Mouse (Mus musculus): ENCODE measurements around the gene Ttc37. TPM values are rescaled to one million over a fixed set of nuclear protein-coding genes. Genes with fewer than 3 reads are reported as not detected.
A peak's percentile ranks its signal among the peaks of the same experiment; 100 is the strongest.

Ttc37 gene
- polyA plus RNA-seq, 1 experiment from 2014 or later = 17.1 TPM

DNA sequence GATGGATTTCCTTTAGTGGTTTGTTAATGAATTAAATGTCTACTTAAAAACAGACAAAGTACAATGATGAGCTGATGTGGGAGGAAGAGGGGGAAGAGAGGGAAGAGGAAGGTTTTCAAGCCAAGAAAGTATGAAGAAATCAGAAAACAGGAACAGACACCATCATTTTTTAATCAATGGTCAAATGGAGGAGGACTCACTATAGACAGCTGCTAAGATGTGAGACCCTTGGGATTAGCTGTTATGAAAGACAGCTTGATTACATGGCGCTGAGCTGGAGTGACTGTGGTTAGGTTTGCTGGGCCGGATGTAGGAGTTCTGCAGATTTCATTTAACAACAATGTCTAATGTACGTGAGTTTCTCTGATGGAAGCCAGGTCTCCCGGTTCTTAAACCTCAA, 35.0 kb upstream of the Ttc37 start:
- ATAC-seq (ENCODE audit: insufficient read depth, low FRiP score, low TSS enrichment) = no peak
- 90% methylated on average over 4 of the region's 4 CpGs for WGBS
- Histone ChIP-seq H3K9me3 (ENCODE audit: control insufficient read depth, low read length) (no peaks in the 10 kb centered on the region), H3K4me1 (ENCODE audit: control insufficient read depth, insufficient read depth, low read length) (no peaks in the 10 kb centered on the region), H3K9ac (ENCODE audit: low read length) (no peak overlapping the region), H3K4me2 (ENCODE audit: low read depth) (no peak overlapping the region), H3K27me3 (ENCODE audit: control insufficient read depth, insufficient read depth, low read length) (no peaks in the 10 kb centered on the region), H3K4me3 (ENCODE audit: low read depth, low read length) (no peak overlapping the region), H3K36me3 (ENCODE audit: control insufficient read depth, insufficient read depth, low read length) (no peaks in the 10 kb centered on the region), H3K27ac (ENCODE audit: low read depth, low read length) (no peak overlapping the region)
- no peak for DNase-seq (ENCODE audit: low spot score)

GRCm38 (mm10) chr13:76064363-76064945, 34.1 kb upstream of the Ttc37 start:
- no peak overlapping the region for H3K9ac ChIP-seq (ENCODE audit: low read length)
- DNase-seq (ENCODE audit: low spot score) = no peak
- no peak overlapping the region for H3K4me3 ChIP-seq (ENCODE audit: low read depth, low read length)
- H3K4me2 ChIP-seq (ENCODE audit: low read depth) = no peak overlapping the region
- no peaks in the 10 kb centered on the region for H3K9me3 ChIP-seq (ENCODE audit: control insufficient read depth, low read length)
- H3K27me3 ChIP-seq (ENCODE audit: control insufficient read depth, insufficient read depth, low read length) = no peaks in the 10 kb centered on the region
- 81% methylated on average over 13 of the region's 13 CpGs for WGBS
- H3K27ac ChIP-seq (ENCODE audit: low read depth, low read length) = no peak overlapping the region
- no peak; the same call in 1 of the 2 replicates for ATAC-seq (ENCODE audit: insufficient read depth, low FRiP score, low TSS enrichment)
- no peaks in the 10 kb centered on the region for H3K4me1 ChIP-seq (ENCODE audit: control insufficient read depth, insufficient read depth, low read length)
- H3K36me3 ChIP-seq (ENCODE audit: control insufficient read depth, insufficient read depth, low read length) = no peaks in the 10 kb centered on the region

GRCm38 (mm10) chr13:76074323-76074722, 24.2 kb upstream of the Ttc37 start:
- Histone ChIP-seq H3K9me3 (ENCODE audit: control insufficient read depth, low read length) (no peaks in the 10 kb centered on the region), H3K4me3 (ENCODE audit: low read depth, low read length) (no peak overlapping the region), H3K27ac (ENCODE audit: low read depth, low read length) (no peak overlapping the region), H3K36me3 (ENCODE audit: control insufficient read depth, insufficient read depth, low read length) (no peaks in the 10 kb centered on the region), H3K9ac (ENCODE audit: low read length) (no peak overlapping the region), H3K4me1 (ENCODE audit: control insufficient read depth, insufficient read depth, low read length) (no peaks in the 10 kb centered on the region), H3K27me3 (ENCODE audit: control insufficient read depth, insufficient read depth, low read length) (no peaks in the 10 kb centered on the region), H3K4me2 (ENCODE audit: low read depth) (no peak overlapping the region)
- no peak for ATAC-seq (ENCODE audit: insufficient read depth, low FRiP score, low TSS enrichment)
- 91% methylated on average over 1 of the region's 1 CpGs for WGBS
- DNase-seq (ENCODE audit: low spot score) = no peak

DNA sequence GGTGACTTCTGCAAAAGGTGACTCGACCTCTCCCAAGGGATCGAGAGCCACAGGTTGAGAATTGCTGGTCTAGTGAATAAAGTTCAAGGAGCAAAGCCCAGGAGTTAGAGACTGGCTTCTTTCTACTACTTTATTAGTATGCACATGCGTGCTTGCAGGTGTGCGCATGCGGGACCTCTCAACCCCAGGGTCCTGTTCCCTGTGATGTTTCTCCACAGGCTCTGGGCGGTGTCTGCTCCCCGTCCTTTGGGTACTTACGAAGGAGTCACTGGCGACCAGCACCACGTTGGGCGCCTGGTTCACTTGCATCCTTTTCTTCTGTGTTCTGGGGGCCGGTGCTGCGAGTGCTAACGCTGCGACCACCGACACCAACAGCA, 430 bp upstream of the Ttc37 start:
- 5% methylated on average over 16 of the region's 16 CpGs for WGBS
- H3K4me3 ChIP-seq (ENCODE audit: low read depth, low read length) = peak overlapping the region; percentile 66
- no peaks in the 10 kb centered on the region for H3K4me1 ChIP-seq (ENCODE audit: control insufficient read depth, insufficient read depth, low read length)
- H3K9me3 ChIP-seq (ENCODE audit: control insufficient read depth, low read length) = no peaks in the 10 kb centered on the region
- no peak overlapping the region for H3K27ac ChIP-seq (ENCODE audit: low read depth, low read length)
- H3K4me2 ChIP-seq (ENCODE audit: low read depth) = peak overlapping the region; percentile 48
- peak; percentile 77 for ATAC-seq (ENCODE audit: insufficient read depth, low FRiP score, low TSS enrichment)
- H3K36me3 ChIP-seq (ENCODE audit: control insufficient read depth, insufficient read depth, low read length) = no peaks in the 10 kb centered on the region
- no peak for DNase-seq (ENCODE audit: low spot score)
- H3K27me3 ChIP-seq (ENCODE audit: control insufficient read depth, insufficient read depth, low read length) = no peaks in the 10 kb centered on the region
- H3K9ac ChIP-seq (ENCODE audit: low read length) = peak overlapping the region; percentile 61

DNA sequence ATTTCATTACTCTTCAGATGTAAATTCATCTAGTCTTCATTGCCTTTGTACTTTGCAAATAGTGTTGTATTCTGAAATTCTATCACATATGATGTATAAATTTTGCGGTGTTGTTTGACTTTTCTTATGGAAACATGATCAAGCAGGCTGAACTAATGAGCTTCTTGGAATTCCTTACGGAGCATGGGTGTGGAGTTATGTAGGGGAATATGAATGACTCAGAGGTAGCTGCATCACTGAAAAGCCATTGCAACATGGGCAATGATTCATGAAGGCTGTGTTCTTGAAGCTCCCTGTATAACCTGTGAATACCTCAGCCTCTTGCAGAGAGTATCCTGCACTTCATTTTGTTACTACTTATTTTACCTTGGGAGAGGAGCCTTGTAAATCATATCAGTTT, 3.5 kb downstream of the Ttc37 start:
- no peaks in the 10 kb centered on the region for H3K36me3 ChIP-seq (ENCODE audit: control insufficient read depth, insufficient read depth, low read length)
- no peak overlapping the region for H3K27ac ChIP-seq (ENCODE audit: low read depth, low read length)
- H3K9ac ChIP-seq (ENCODE audit: low read length) = no peak overlapping the region
- H3K4me1 ChIP-seq (ENCODE audit: control insufficient read depth, insufficient read depth, low read length) = no peaks in the 10 kb centered on the region
- H3K9me3 ChIP-seq (ENCODE audit: control insufficient read depth, low read length) = no peaks in the 10 kb centered on the region
- no peak for ATAC-seq (ENCODE audit: insufficient read depth, low FRiP score, low TSS enrichment)
- H3K4me3 ChIP-seq (ENCODE audit: low read depth, low read length) = no peak overlapping the region
- no peak for DNase-seq (ENCODE audit: low spot score)
- no peak overlapping the region for H3K4me2 ChIP-seq (ENCODE audit: low read depth)
- H3K27me3 ChIP-seq (ENCODE audit: control insufficient read depth, insufficient read depth, low read length) = no peaks in the 10 kb centered on the region
- 96% methylated on average over 2 of the region's 2 CpGs for WGBS

DNA sequence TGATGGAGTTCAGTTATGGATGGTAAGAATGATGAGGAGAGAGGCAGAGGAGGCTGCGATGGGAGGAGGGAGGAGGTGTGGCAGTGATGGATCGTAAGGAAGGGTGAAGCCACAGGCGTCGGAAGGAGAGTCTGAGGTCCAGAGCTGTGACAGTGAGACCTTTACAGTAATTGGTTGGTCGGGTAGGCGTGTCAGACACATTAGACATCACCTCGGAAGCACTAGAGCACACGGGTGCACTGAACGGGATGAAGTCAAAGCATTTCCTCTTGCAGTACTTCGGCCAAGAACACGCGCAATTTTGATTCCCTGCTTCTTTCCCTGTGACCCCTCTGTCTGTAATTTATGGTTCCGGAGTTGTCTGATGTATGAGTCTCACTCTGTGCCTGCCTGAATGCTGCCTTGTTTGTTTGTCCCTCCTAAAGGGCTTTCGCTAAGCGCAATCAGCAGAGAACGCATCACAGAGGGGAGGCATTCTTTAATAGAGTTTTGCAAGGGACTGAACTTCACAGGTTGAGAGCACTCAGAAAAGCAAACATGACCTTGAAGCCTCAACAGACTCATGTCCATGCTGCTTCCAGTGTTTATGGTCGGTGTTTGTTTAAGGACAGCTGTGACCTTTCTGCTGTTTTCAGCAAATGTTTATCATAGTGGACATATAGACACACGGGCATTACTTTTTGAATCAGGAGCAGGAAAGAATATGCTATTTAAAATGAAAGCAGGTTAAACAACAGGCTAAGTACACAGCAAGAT, 10.7 kb downstream of the Ttc37 start:
- ATAC-seq (ENCODE audit: insufficient read depth, low FRiP score, low TSS enrichment) = no peak

DNA sequence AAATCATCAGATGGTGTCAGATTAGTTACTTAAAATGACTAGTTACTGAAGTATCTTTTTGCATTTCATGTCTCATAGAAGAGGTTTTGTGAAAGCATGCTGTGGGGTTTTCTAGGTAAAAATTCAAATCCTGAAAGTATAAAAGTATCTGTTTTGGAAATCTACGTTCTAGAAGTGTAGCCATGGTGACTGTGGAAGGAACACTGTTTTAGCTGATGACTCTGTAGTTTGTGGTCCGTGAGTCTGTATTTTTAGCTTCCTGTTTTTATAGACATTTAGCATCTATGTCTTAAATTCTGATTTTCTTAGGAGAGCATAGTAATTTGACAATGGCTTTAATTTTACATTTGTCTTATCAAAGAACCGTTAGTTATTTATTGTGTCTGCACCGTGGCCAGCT, 30.3 kb downstream of the Ttc37 start:
- no peak overlapping the region for H3K27ac ChIP-seq (ENCODE audit: low read depth, low read length)
- H3K36me3 ChIP-seq (ENCODE audit: control insufficient read depth, insufficient read depth, low read length) = no peaks in the 10 kb centered on the region; the same call in 1 of the 2 replicates
- H3K27me3 ChIP-seq (ENCODE audit: control insufficient read depth, insufficient read depth, low read length) = no peaks in the 10 kb centered on the region
- no peak overlapping the region for H3K4me3 ChIP-seq (ENCODE audit: low read depth, low read length)
- H3K9me3 ChIP-seq (ENCODE audit: control insufficient read depth, low read length) = no peaks in the 10 kb centered on the region
- H3K9ac ChIP-seq (ENCODE audit: low read length) = no peak overlapping the region
- 90% methylated on average over 4 of the region's 4 CpGs for WGBS
- no peak for ATAC-seq (ENCODE audit: insufficient read depth, low FRiP score, low TSS enrichment)
- no peak overlapping the region for H3K4me2 ChIP-seq (ENCODE audit: low read depth)
- H3K4me1 ChIP-seq (ENCODE audit: control insufficient read depth, insufficient read depth, low read length) = no peaks in the 10 kb centered on the region
- DNase-seq (ENCODE audit: low spot score) = no peak

More for the DNA sequence above, 10.7 kb downstream of the Ttc37 start:
- Histone ChIP-seq H3K27me3 (ENCODE audit: control insufficient read depth, insufficient read depth, low read length) (no peaks in the 10 kb centered on the region), H3K9me3 (ENCODE audit: control insufficient read depth, low read length) (no peaks in the 10 kb centered on the region), H3K27ac (ENCODE audit: low read depth, low read length) (no peak overlapping the region), H3K36me3 (ENCODE audit: control insufficient read depth, insufficient read depth, low read length) (no peaks in the 10 kb centered on the region), H3K9ac (ENCODE audit: low read length) (no peak overlapping the region), H3K4me2 (ENCODE audit: low read depth) (no peak overlapping the region), H3K4me3 (ENCODE audit: low read depth, low read length) (no peak overlapping the region), H3K4me1 (ENCODE audit: control insufficient read depth, insufficient read depth, low read length) (no peaks in the 10 kb centered on the region)
- no peak for DNase-seq (ENCODE audit: low spot score)
- 90% methylated on average over 18 of the region's 18 CpGs for WGBS

DNA sequence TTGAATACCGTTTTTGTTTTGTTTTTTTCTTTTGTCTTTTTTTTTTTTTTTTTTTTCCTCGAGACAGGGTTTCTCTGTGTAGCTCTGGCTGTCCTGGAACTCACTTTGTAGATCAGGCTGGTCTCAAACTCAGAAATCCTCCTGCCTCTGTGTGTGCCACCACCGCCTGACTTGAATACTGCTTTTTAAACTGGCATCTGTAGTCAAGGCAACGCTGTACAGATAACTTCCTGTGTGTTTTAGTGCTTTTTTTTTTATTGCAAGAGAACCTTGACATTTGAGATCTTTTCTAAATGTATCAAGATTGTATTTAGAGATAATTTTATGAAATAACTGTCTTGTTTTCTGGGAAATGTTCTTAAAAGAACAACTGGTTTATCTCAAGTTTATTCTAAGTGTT, 33.9 kb downstream of the Ttc37 start:
- ATAC-seq (ENCODE audit: insufficient read depth, low FRiP score, low TSS enrichment) (no peak), DNase-seq (ENCODE audit: low spot score) (no peak)
- Histone ChIP-seq H3K9me3 (ENCODE audit: control insufficient read depth, low read length) (no peaks in the 10 kb centered on the region), H3K27ac (ENCODE audit: low read depth, low read length) (no peak overlapping the region), H3K27me3 (ENCODE audit: control insufficient read depth, insufficient read depth, low read length) (no peaks in the 10 kb centered on the region), H3K4me2 (ENCODE audit: low read depth) (no peak overlapping the region), H3K4me1 (ENCODE audit: control insufficient read depth, insufficient read depth, low read length) (no peaks in the 10 kb centered on the region), H3K9ac (ENCODE audit: low read length) (no peak overlapping the region), H3K36me3 (ENCODE audit: control insufficient read depth, insufficient read depth, low read length) (no peaks in the 10 kb centered on the region), H3K4me3 (ENCODE audit: low read depth, low read length) (no peak overlapping the region)
- 89% methylated on average over 4 of the region's 4 CpGs for WGBS

DNA sequence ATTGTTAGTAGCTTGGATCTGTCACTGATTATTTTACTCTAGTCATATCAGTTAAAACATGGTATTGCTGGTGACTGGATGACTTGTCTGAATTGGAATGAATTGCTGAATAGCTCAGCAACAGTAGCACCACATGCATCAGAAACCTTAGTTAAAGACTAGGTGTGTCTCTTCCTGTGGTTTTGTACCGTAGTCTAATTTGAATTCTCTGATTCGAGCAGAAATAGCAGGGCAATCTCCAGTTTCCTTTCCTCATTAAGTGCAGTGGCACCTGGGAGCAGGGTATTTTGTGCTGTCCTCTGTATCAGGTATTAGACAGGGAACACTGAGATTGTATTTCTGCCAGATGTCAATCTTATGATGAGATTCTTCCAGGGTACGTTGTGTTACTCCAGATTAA, 40.3 kb downstream of the Ttc37 start:
- Histone ChIP-seq H3K4me2 (ENCODE audit: low read depth) (no peak overlapping the region), H3K36me3 (ENCODE audit: control insufficient read depth, insufficient read depth, low read length) (no peaks in the 10 kb centered on the region), H3K9me3 (ENCODE audit: control insufficient read depth, low read length) (no peaks in the 10 kb centered on the region), H3K4me3 (ENCODE audit: low read depth, low read length) (no peak overlapping the region), H3K9ac (ENCODE audit: low read length) (no peak overlapping the region), H3K27me3 (ENCODE audit: control insufficient read depth, insufficient read depth, low read length) (no peaks in the 10 kb centered on the region), H3K4me1 (ENCODE audit: control insufficient read depth, insufficient read depth, low read length) (no peaks in the 10 kb centered on the region), H3K27ac (ENCODE audit: low read depth, low read length) (no peak overlapping the region)
- 91% methylated on average over 3 of the region's 3 CpGs for WGBS
- no peak for DNase-seq (ENCODE audit: low spot score)
- no peak for ATAC-seq (ENCODE audit: insufficient read depth, low FRiP score, low TSS enrichment)
